Mouse (Mus musculus) liver, embryonic 11.5 days (tissue): ENCODE measurements at regions not wholly inside any gene's neighbourhood (a gene's known extent, or its start where the extent isn't known, plus 50 kb on each side); places are given as distances from the start of the nearest gene placed in this dataset.

Source experiments
- ATAC-seq: fragments of 200-750 bp; cut with Nextera tagmentation; replicated peaks from 2 replicates; pipeline ENCODE4 v1.8.0; 2017; ENCODE audit warnings: moderate number of reproducible peaks, mild to moderate bottlenecking, moderate TSS enrichment, moderate library complexity; ENCODE audit not compliant: low FRiP score
- DNase-seq: peaks from one replicate; pipeline ENCODE4 v3.0.0-alpha.2; 2017; ENCODE audit warnings: low spot score
- H3K27ac ChIP-seq: fragments of 300-500 bp; sonication (generic); 2 replicates; pipeline ENCODE4 v1.5.1; 2014; ENCODE audit warnings: mild to moderate bottlenecking, low read depth, low read length, control low read depth
- H3K27me3 ChIP-seq: fragments of 300-500 bp; sonication (generic); replicated peaks from 2 replicates; pipeline ENCODE4 v1.6.1; 2014; ENCODE audit warnings: low read length, mixed read lengths; ENCODE audit not compliant: control insufficient read depth, insufficient read depth
- H3K36me3 ChIP-seq: fragments of 300-500 bp; sonication (generic); 2 replicates; pipeline ENCODE4 v1.6.1; 2014; ENCODE audit warnings: mild to moderate bottlenecking, low read length, moderate library complexity, mixed read lengths; ENCODE audit not compliant: control insufficient read depth, insufficient read depth
- H3K4me1 ChIP-seq: fragments of 300-500 bp; sonication (generic); replicated peaks from 2 replicates; pipeline ENCODE4 v1.6.1; 2014; ENCODE audit warnings: low read length, mixed read lengths; ENCODE audit not compliant: control insufficient read depth, insufficient read depth
- H3K4me2 ChIP-seq: fragments of 300-500 bp; sonication (generic); 2 replicates; pipeline ENCODE4 v1.6.1; 2014; ENCODE audit warnings: mild to moderate bottlenecking, control low read depth, moderate library complexity
- H3K4me3 ChIP-seq: fragments of 300-500 bp; sonication (generic); 2 replicates; pipeline ENCODE4 v1.5.1; 2014; ENCODE audit warnings: low read depth, low read length, control low read depth
- H3K9ac ChIP-seq: fragments of 300-500 bp; sonication (generic); 2 replicates; pipeline ENCODE4 v1.6.1; 2014; ENCODE audit warnings: low read depth, low read length, control low read depth
- H3K9me3 ChIP-seq: fragments of 300-500 bp; sonication (generic); 2 replicates; pipeline ENCODE4 v1.6.1; 2016; ENCODE audit warnings: low read length, inconsistent platforms, mixed read lengths; ENCODE audit not compliant: control insufficient read depth
- WGBS: fragments of 180-500 bp; shearing (Covaris S2); extraction: QIAGEN DNeasy Blood & Tissue Kit; methylation state at CpG from one replicate; pipeline ENCODE4 v1.1.7; 2014; 5-methylcytosine and 5-hydroxymethylcytosine counted together

DNA sequence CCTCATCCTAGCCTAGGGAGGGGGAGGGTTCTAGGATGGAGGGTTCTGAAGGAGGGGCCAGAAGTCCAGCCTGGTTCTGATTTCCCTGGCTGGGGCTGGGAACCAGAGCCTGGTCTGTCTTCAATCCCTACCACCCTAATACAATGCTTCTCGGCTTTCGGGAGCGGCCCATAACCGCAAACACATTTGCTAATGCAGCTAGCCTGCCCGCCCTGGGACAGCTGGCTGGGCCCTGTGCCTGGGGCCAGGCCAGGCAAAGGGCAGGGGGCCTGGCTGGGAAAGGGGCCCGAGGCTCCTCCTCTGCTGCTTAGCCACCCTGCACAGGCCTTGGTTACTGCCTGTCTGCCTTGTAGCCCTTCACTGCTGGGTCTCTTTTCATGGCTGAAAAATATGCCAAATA lies 74.9 kb downstream of the Pja1 start:
- ATAC-seq, result no peak
- no peaks in the 10 kb centered on the region for H3K36me3 ChIP-seq
- WGBS, result 66% methylated on average over 6 of the region's 6 CpGs
- H3K4me3 ChIP-seq, result no peak overlapping the region
- H3K4me2 ChIP-seq, result no peak overlapping the region
- no peak overlapping the region for H3K27ac ChIP-seq
- peaks cover 41% of the 10 kb centered on the region for H3K27me3 ChIP-seq
- H3K9me3 ChIP-seq, result no peaks in the 10 kb centered on the region
- DNase-seq, result no peak
- H3K4me1 ChIP-seq, result no peaks in the 10 kb centered on the region
- H3K9ac ChIP-seq, result no peak overlapping the region

DNA sequence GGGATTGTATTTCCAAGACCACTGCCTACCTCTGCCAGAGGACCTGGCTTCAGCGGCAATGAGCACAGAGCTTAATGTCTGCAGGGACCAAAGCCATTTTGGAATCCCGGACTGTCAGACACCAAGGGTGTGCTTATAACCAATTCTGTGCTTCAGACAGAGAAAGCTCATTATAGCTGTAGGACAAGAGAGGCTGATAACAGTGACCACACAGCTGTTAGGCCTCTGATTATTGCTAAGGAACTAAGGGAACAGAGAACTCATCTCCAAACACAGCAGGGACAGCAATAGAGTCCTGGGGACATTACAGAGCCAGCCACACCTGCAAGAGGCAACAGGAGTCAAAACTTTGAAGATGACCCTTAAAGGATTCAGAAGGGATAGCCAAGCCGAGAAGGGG lies 76.0 kb downstream of the Pja1 start:
- H3K9ac ChIP-seq, result no peak overlapping the region
- no peak overlapping the region for H3K4me3 ChIP-seq
- no peaks in the 10 kb centered on the region for H3K4me1 ChIP-seq
- H3K27me3 ChIP-seq, result peaks cover 49% of the 10 kb centered on the region
- H3K9me3 ChIP-seq, result no peaks in the 10 kb centered on the region
- WGBS, result 80% methylated on average over 3 of the region's 3 CpGs
- no peak for DNase-seq
- ATAC-seq, result no peak
- no peak overlapping the region for H3K27ac ChIP-seq
- no peak overlapping the region for H3K4me2 ChIP-seq
- H3K36me3 ChIP-seq, result no peaks in the 10 kb centered on the region

- no peaks in the 10 kb centered on the region for H3K36me3 ChIP-seq
- no peaks in the 10 kb centered on the region for H3K9me3 ChIP-seq
- no peak overlapping the region for H3K4me3 ChIP-seq
- H3K4me2 ChIP-seq, result no peak overlapping the region
- H3K27ac ChIP-seq, result no peak overlapping the region
- H3K9ac ChIP-seq, result no peak overlapping the region
- 77% methylated on average over 6 of the region's 6 CpGs for WGBS
- DNase-seq (no peak), ATAC-seq (no peak)
- H3K4me1 ChIP-seq, result no peaks in the 10 kb centered on the region
- H3K27me3 ChIP-seq, result peaks cover 40% of the 10 kb centered on the region
Observed at GRCm38 (mm10) chrX:99391628-99392027, 79.4 kb downstream of the Pja1 start.

DNA sequence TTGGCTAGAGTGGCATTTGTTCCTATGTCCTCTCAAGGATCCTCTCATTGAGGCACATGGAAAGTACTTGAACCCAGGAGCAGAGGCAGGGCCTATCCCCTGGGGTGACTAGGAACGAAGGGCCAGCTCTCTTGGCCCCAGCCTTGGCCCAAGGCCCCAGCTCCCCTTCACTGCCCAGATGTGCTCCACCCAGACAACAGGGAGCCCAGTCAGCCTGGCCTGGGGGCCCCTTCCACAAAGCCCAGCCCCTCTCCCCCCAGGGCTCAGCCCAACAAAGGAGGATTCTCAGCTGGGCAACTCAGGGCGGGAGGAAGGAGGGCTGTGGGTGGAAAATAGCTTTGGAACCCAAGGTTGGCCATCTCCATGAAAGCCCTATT lies 80.6 kb downstream of the Pja1 start:
- Histone ChIP-seq H3K4me1 (no peaks in the 10 kb centered on the region), H3K27me3 (peaks cover 34% of the 10 kb centered on the region), H3K27ac (no peak overlapping the region), H3K9me3 (no peaks in the 10 kb centered on the region), H3K4me2 (no peak overlapping the region), H3K9ac (no peak overlapping the region), H3K36me3 (no peaks in the 10 kb centered on the region), H3K4me3 (no peak overlapping the region)
- 74% methylated on average over 2 of the region's 2 CpGs for WGBS
- DNase-seq (no peak), ATAC-seq (no peak)

- WGBS, result 64% methylated on average over 12 of the region's 12 CpGs
- Histone ChIP-seq H3K36me3 (no peaks in the 10 kb centered on the region), H3K4me2 (no peak overlapping the region), H3K27me3 (peaks cover 29% of the 10 kb centered on the region), H3K9me3 (no peaks in the 10 kb centered on the region), H3K27ac (no peak overlapping the region), H3K4me3 (no peak overlapping the region), H3K9ac (no peak overlapping the region), H3K4me1 (no peaks in the 10 kb centered on the region)
- DNase-seq (no peak), ATAC-seq (no peak)
Observed at GRCm38 (mm10) chrX:99389778-99390461, 81.2 kb downstream of the Pja1 start.

DNA sequence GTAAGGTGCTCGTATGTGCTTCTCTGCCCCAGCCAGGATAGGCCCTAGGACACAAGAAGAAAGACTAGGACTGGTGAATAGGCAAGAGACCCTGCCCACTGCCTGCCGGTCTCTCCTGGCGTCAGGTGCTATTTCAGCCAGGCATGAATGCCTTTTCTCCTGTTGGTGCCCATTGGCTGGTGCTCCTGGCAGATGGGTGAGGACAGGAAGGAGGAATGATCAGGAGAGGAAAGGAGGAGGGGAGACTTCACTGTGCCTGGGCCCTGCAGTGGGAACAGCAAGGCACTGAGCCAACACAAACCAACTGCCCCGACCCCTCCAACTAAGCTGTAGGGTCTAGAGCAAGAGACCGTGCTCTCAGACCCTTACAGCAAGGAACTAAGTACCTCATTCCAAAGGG lies 100.4 kb downstream of the Pja1 start:
- no peak for DNase-seq

DNA sequence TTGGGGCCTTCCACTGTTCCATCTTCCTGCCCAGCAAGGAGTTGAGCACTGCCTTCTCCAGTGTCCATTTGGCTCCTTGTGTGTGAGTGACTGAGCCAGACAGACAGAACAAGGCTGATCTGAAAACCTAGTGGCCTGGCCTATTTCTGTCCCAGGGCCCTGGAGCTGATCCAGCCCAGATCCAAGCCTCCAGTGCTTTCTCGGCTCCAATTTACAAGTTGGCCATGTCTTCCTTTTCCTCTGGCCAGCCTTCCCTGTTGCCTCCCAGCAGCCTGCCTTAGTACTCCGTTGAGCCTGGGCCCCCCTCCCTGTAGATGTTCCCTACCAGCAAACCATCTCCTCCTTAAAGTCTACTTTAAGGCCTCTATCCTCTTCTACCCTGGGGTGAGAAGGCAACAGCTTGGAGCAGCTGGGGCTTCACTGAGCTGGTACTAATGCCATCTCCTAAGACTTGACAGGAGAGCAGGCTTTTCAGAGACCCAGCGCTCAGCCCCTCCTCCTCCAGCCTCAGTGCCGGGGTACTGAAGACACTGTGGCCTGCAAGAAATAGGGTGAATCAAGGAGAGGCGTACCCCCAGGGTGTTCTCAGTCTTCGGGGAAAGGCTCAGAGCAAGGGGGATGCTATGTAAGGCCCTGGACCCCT lies 101.7 kb downstream of the Pja1 start:
- Histone ChIP-seq H3K9ac (no peak overlapping the region), H3K27ac (no peak overlapping the region), H3K27me3 (peaks cover 56% of the 10 kb centered on the region), H3K9me3 (no peaks in the 10 kb centered on the region), H3K4me2 (no peak overlapping the region), H3K36me3 (no peaks in the 10 kb centered on the region), H3K4me3 (no peak overlapping the region), H3K4me1 (no peaks in the 10 kb centered on the region)
- DNase-seq (no peak), ATAC-seq (no peak)
- 81% methylated on average over 6 of the region's 6 CpGs for WGBS

More for the DNA sequence above, 100.4 kb downstream of the Pja1 start:
- Histone ChIP-seq H3K9ac (no peak overlapping the region), H3K27me3 (peaks cover 45% of the 10 kb centered on the region), H3K27ac (no peak overlapping the region), H3K4me3 (no peak overlapping the region), H3K36me3 (no peaks in the 10 kb centered on the region), H3K4me1 (no peaks in the 10 kb centered on the region), H3K9me3 (no peaks in the 10 kb centered on the region), H3K4me2 (no peak overlapping the region)
- WGBS, result 71% methylated on average over 5 of the region's 5 CpGs
- no peak for ATAC-seq

- Histone ChIP-seq H3K9ac (no peak overlapping the region), H3K27me3 (peaks cover 62% of the 10 kb centered on the region), H3K4me1 (no peaks in the 10 kb centered on the region), H3K9me3 (no peaks in the 10 kb centered on the region), H3K36me3 (no peaks in the 10 kb centered on the region), H3K4me2 (no peak overlapping the region), H3K27ac (no peak overlapping the region), H3K4me3 (no peak overlapping the region)
- 76% methylated on average over 5 of the region's 5 CpGs for WGBS
- DNase-seq, result no peak
- ATAC-seq, result no peak
Observed at GRCm38 (mm10) chrX:99364072-99364471, 107.0 kb downstream of the Pja1 start.
